Mouse (Mus musculus) midbrain, embryonic 10.5 days (tissue): ENCODE measurements around the gene Helz. TPM values are rescaled to one million over a fixed set of nuclear protein-coding genes. Genes with fewer than 3 reads are reported as not detected.
"Not testable (repeated sequence)": the region's sequence is repeated elsewhere in the genome, so short reads cannot be mapped to it uniquely, and the experiment has no call there.

Source experiments
- DNase-seq: peaks from one replicate; pipeline ENCODE4 v3.0.0-alpha.2; 2017; ENCODE audit warnings: low spot score
- H3K27ac ChIP-seq: fragments of 300-500 bp; sonication (generic); replicated peaks from 2 replicates; pipeline ENCODE4 v1.5.1; 2016; ENCODE audit warnings: mild to moderate bottlenecking
- H3K27me3 ChIP-seq: fragments of 300-500 bp; sonication (generic); 2 replicates; pipeline ENCODE4 v1.6.1; 2016; ENCODE audit warnings: low read depth, mild to moderate bottlenecking; ENCODE audit not compliant: poor library complexity, severe bottlenecking
- H3K36me3 ChIP-seq: fragments of 300-500 bp; sonication (generic); 2 replicates; pipeline ENCODE4 v1.6.1; 2016; ENCODE audit warnings: mild to moderate bottlenecking, moderate library complexity
- H3K4me1 ChIP-seq: fragments of 300-500 bp; sonication (generic); 2 replicates; pipeline ENCODE4 v1.6.1; 2016
- H3K4me3 ChIP-seq: fragments of 300-500 bp; sonication (generic); 2 replicates; pipeline ENCODE4 v1.5.1; 2016; ENCODE audit warnings: mild to moderate bottlenecking, moderate library complexity
- H3K9me3 ChIP-seq: fragments of 300-500 bp; sonication (generic); replicated peaks from 2 replicates; pipeline ENCODE4 v1.6.1; 2016; ENCODE audit warnings: mild to moderate bottlenecking
- WGBS: fragments of 180-500 bp; shearing (Covaris S2); methylation state at CpG from one replicate; pipeline ENCODE4 v1.1.7; 2016; 5-methylcytosine and 5-hydroxymethylcytosine counted together
- polyA plus RNA-seq: library from polyadenylated mRNA; unstranded; fragments of >200 nt; fragmentation: Nextera tagmentation; extraction: Ambion mirVana; gene quantifications from 2 replicates; pipeline ENCODE4 v1.2.1, GENCODE M21; 2016

Gene Helz
- polyA plus RNA-seq, 1 experiment from 2014 or later, result 19.0 TPM

DNA sequence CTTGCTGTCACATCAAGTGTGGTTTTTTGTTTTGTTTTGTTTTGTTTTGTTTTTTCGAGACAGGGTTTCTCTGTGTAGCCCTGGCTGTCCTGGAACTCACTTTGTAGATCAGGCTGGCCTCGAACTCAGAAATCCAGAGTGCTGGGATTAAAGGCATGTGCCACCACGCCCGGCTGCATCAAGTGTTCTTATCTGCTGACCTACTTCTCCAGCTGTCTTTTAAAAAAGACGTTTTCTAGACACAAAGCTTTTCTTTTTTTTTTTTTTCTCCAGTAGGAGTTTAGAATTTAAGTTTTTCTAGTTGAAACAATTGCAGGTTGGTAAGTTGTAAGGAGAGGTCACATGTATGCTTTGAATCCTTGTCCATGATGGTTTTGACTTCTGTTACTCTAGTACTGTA lies 38.4 kb downstream of the Helz start:
- peaks cover 41% of the 10 kb centered on the region for H3K36me3 ChIP-seq
- not testable (repeated sequence) for H3K27ac ChIP-seq, H3K4me3 ChIP-seq, DNase-seq, H3K4me1 ChIP-seq, H3K9me3 ChIP-seq, H3K27me3 ChIP-seq
- WGBS, result 91% methylated on average over 5 of the region's 5 CpGs

DNA sequence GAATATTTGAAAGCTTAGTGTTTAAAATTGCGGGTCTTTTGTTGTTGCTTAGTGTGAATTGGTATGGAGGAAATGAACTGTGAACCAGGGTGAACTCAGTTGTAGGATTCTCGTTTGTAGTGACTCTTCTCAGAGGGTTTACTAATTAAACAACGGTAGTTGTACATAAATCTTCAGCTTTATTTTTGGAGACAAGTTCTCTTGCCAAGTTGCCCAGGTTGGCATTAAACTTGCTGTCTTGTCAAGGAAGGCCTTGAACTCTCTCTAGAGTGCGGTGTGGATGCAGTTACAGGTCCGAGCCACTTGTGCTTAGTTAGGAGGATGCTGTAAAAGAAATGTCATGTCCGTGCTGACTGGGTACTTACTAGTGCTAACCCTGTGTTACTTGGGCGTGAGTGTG lies 39.4 kb downstream of the Helz start:
- H3K27me3 ChIP-seq, result no peaks in the 10 kb centered on the region
- H3K9me3 ChIP-seq, result no peaks in the 10 kb centered on the region
- H3K4me1 ChIP-seq, result no peaks in the 10 kb centered on the region
- no peak for DNase-seq
- H3K4me3 ChIP-seq, result no peak overlapping the region
- no peak overlapping the region for H3K27ac ChIP-seq
- peaks cover 38% of the 10 kb centered on the region for H3K36me3 ChIP-seq
- WGBS, result 94% methylated on average over 7 of the region's 7 CpGs

DNA sequence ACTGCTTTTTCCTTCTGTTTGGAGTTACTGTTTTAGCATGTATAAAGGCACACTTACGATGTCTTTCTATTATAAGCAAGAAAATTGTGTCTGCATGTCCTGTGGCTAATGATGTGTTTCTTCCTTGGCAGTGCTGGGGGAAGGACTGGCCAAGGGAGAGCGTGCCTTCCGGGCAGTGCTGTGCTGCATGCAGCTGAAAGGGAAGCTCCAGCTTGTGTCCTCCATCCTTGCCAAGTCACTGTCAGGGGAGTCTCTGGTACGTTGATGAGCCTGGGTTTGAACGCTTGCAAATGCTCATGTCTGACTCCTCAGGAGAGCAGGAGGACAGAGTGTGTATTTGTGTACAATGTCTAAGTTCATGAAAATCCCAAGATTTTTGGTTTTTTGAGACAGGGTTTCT lies 44.8 kb downstream of the Helz start:
- 96% methylated on average over 5 of the region's 5 CpGs for WGBS
- Histone ChIP-seq H3K27ac (no peak overlapping the region), H3K9me3 (no peaks in the 10 kb centered on the region), H3K4me1 (no peaks in the 10 kb centered on the region), H3K4me3 (no peak overlapping the region), H3K27me3 (no peaks in the 10 kb centered on the region), H3K36me3 (peaks cover 57% of the 10 kb centered on the region)
- DNase-seq, result no peak

DNA sequence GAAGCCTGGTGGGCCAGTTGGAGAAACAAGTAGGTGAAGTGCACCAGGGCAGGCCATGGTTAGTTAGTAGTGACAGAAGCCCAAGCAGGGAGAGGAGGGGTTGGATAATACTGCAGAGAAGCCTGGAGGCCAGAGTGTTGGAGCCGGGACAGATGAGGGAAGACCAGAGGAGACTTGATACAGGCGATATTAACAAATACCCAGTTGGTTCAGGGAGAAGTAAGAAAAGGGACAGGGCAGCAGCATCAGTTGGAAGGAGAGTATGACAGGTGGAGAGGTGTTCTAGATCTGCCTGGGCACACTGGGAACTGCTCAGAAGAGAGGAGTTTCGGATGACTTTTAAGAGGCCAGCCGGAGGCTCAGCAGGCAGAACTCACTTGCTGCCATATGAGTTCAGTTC lies 49.7 kb downstream of the Helz start:
- H3K4me3 ChIP-seq, result no peak overlapping the region
- no peaks in the 10 kb centered on the region for H3K9me3 ChIP-seq
- WGBS, result 96% methylated on average over 4 of the region's 4 CpGs
- H3K27me3 ChIP-seq, result no peaks in the 10 kb centered on the region
- H3K4me1 ChIP-seq, result no peaks in the 10 kb centered on the region
- no peak for DNase-seq
- no peak overlapping the region for H3K27ac ChIP-seq
- H3K36me3 ChIP-seq, result peaks cover 77% of the 10 kb centered on the region

DNA sequence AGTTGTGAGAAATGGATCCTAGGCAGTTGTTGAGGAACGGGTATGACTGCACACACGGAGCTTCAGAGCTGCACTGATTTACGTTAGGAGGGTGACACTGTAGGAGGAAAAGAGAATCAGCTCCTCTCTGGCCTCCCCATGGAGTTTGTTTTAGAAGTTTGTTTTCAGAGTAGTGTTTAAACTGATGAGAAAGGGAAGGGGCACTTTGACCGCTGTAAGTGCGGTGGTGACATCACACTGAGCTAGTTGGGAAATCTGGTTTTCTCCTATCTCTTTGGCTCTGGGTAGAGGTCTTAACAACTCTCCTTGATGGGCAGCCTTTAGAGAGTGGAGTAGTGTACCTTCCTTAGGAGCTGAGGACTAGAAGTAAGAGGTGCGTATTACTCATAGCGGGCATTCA lies 58.0 kb downstream of the Helz start:
- Histone ChIP-seq H3K9me3 (no peaks in the 10 kb centered on the region), H3K27me3 (no peaks in the 10 kb centered on the region), H3K36me3 (peaks cover 68% of the 10 kb centered on the region), H3K4me3 (no peak overlapping the region), H3K4me1 (no peaks in the 10 kb centered on the region), H3K27ac (no peak overlapping the region)
- no peak for DNase-seq
- 92% methylated on average over 7 of the region's 7 CpGs for WGBS

DNA sequence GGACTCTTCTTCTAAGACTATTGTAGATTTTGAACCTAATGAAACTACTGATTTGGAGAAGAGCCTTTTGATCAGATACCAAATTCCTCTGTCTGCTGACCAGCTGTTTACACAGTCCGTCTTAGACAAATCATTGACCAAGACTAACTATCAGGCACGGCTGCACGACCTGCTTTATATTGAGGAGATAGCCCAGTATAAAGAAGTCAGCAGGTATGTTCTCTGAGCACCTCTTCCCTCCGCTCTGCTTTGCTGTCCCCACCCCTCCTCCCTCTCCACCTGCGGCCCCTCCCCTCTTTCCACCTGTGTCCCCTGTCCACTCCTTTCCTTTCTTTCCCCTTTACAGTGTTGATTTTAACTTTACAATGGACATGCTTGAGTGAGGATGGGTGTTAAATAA lies 66.2 kb downstream of the Helz start:
- no peaks in the 10 kb centered on the region for H3K9me3 ChIP-seq
- DNase-seq, result no peak
- no peaks in the 10 kb centered on the region for H3K27me3 ChIP-seq
- no peak overlapping the region for H3K4me3 ChIP-seq
- peaks cover 42% of the 10 kb centered on the region for H3K36me3 ChIP-seq
- H3K27ac ChIP-seq, result no peak overlapping the region
- peaks cover 14% of the 10 kb centered on the region for H3K4me1 ChIP-seq
- WGBS, result 94% methylated on average over 5 of the region's 5 CpGs

GRCm38 (mm10) chr11:107615696-107616095 lies 68.0 kb downstream of the Helz start:
- no peak for DNase-seq
- Histone ChIP-seq H3K4me1 (peaks cover 14% of the 10 kb centered on the region), H3K9me3 (no peaks in the 10 kb centered on the region), H3K27me3 (no peaks in the 10 kb centered on the region), H3K27ac (no peak overlapping the region), H3K4me3 (no peak overlapping the region), H3K36me3 (peaks cover 55% of the 10 kb centered on the region)
- WGBS, result 93% methylated on average over 4 of the region's 5 CpGs

DNA sequence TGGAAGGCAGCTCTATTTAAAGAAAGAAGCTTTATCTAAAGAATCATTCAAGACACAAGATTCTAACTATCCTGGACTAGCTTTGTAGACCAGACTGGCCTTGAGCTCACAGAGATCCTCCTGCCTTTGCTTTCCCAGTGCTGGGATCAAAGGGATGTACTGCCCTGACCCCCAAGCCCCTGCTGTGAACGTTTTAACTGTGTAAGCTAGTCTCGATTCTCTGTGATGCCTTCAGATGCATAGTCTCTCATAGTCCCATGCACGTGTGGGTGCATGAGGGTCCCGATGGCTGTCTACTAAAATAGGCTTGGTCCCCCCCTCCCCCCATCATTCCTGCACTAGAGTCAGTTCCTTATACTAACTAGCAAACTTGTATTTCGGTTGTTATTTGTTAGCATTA lies 70.2 kb downstream of the Helz start:
- H3K4me3 ChIP-seq, result no peak overlapping the region
- no peak overlapping the region; the same call in 1 of the 2 replicates for H3K27ac ChIP-seq
- no peaks in the 10 kb centered on the region for H3K9me3 ChIP-seq
- peaks cover 14% of the 10 kb centered on the region for H3K4me1 ChIP-seq
- no peak for DNase-seq
- no peaks in the 10 kb centered on the region for H3K27me3 ChIP-seq
- H3K36me3 ChIP-seq, result peaks cover 63% of the 10 kb centered on the region
- WGBS, result 39% methylated on average over 5 of the region's 5 CpGs

DNA sequence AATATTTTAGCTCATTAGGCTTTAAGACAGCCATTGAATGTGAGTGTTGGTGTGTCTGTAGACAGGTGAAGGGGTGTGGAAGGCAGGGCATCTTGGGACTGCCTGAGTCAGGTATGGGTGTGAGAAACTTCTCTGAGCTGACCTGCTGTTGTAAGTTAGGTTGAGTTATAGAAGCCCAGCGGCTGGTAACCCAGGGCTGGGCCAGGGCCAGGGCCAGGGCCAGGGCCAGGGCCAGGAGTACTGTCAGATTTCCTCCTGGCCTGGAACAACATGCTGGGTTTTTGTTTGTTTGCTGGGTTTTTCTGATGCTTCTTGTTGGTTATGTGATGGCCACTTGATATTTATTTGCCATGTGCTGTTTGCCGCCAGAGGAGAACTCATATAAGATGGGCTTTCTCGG lies 76.9 kb downstream of the Helz start:
- H3K36me3 ChIP-seq, result peaks cover 56% of the 10 kb centered on the region

GRCm38 (mm10) chr11:107625746-107626145 lies 78.0 kb downstream of the Helz start:
- H3K36me3 ChIP-seq, result peaks cover 45% of the 10 kb centered on the region
- no peaks in the 10 kb centered on the region for H3K9me3 ChIP-seq
- H3K4me3 ChIP-seq, result no peak overlapping the region
- no peaks in the 10 kb centered on the region for H3K27me3 ChIP-seq
- 78% methylated on average over 11 of the region's 11 CpGs for WGBS
- no peaks in the 10 kb centered on the region for H3K4me1 ChIP-seq
- DNase-seq, result no peak
- no peak overlapping the region for H3K27ac ChIP-seq

More for the DNA sequence above, 76.9 kb downstream of the Helz start:
- Histone ChIP-seq H3K9me3 (no peaks in the 10 kb centered on the region), H3K27ac (no peak overlapping the region), H3K4me3 (no peak overlapping the region), H3K27me3 (no peaks in the 10 kb centered on the region), H3K4me1 (no peaks in the 10 kb centered on the region)
- 95% methylated on average over 3 of the region's 3 CpGs for WGBS
- DNase-seq, result no peak

DNA sequence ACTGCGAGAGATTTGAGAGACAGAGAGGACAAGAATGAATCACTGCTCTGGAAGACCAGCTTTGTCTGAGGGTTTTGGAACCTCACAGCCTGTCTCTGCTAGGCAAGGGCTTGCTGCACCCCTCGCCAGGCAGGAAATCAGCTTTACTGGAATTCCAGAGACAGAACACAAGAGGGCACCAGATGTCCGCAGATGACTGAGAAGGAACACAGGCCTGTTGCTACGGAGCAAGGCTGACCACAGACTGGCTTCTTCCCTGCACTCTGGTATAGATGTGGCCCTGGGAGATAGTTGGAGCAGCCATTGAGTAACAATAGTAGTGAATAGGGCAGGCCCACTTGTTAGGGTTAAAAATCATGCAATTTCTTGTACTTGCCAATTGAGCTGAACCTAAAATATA lies 81.8 kb downstream of the Helz start:
- Histone ChIP-seq H3K9me3 (no peaks in the 10 kb centered on the region), H3K36me3 (peaks cover 49% of the 10 kb centered on the region), H3K27me3 (no peaks in the 10 kb centered on the region), H3K27ac (no peak overlapping the region), H3K4me1 (no peaks in the 10 kb centered on the region), H3K4me3 (no peak overlapping the region)
- DNase-seq, result peak; percentile 68
- WGBS, result 35% methylated on average over 4 of the region's 4 CpGs

GRCm38 (mm10) chr11:107629951-107630350 lies 82.2 kb downstream of the Helz start:
- WGBS, result 90% methylated on average over 8 of the region's 8 CpGs
- Histone ChIP-seq H3K27me3 (no peaks in the 10 kb centered on the region), H3K36me3 (peaks cover 53% of the 10 kb centered on the region), H3K4me3 (no peak overlapping the region), H3K4me1 (no peaks in the 10 kb centered on the region), H3K9me3 (no peaks in the 10 kb centered on the region), H3K27ac (no peak overlapping the region)
- no peak for DNase-seq

DNA sequence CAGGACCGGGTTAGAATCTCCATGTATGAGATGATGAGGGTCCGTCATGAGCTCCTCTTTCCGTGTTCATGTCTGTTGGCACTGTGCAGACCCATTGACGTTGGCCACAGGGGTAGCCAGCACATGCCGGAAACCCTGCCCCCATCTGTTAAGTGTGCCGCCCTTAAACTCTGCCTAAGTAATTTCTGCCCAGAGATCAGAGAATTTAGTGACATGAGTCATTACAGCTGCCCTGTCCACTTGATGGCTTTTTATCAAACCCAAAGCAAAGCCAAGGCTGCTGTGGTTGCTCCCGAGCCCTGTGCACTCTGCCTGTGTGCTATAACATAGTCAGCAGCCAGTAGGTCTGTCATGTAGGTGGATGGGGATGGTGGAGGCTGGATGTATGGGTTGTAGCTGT lies 83.4 kb downstream of the Helz start:
- Histone ChIP-seq H3K36me3 (peaks cover 63% of the 10 kb centered on the region), H3K9me3 (no peaks in the 10 kb centered on the region), H3K4me1 (no peaks in the 10 kb centered on the region), H3K27me3 (no peaks in the 10 kb centered on the region), H3K27ac (no peak overlapping the region), H3K4me3 (no peak overlapping the region)
- WGBS, result 92% methylated on average over 7 of the region's 7 CpGs
- no peak for DNase-seq

- H3K27ac ChIP-seq, result no peak overlapping the region
- no peak for DNase-seq
- H3K4me3 ChIP-seq, result no peak overlapping the region
- no peaks in the 10 kb centered on the region for H3K4me1 ChIP-seq
- 91% methylated on average over 5 of the region's 5 CpGs for WGBS
- H3K27me3 ChIP-seq, result no peaks in the 10 kb centered on the region
- no peaks in the 10 kb centered on the region for H3K9me3 ChIP-seq
- H3K36me3 ChIP-seq, result peaks cover 68% of the 10 kb centered on the region
Observed at GRCm38 (mm10) chr11:107633563-107634146, 85.9 kb downstream of the Helz start.
